Mouse (Mus musculus): ENCODE data around the gene Klf3.

GRCm38 (mm10) chr5:64821294-64821693 is 18.1 kb downstream of the Klf3 start:
- no peak for TF ChIP-seq CTCF (IDR thresholded peaks at IDR 0.05; ENCODE audit: extremely low read depth, insufficient read depth, insufficient read length, insufficient replicate concordance)
- TF ChIP-seq POLR2A (IDR thresholded peaks at IDR 0.05; ENCODE audit: low read depth, low read length), result no peak

All from spleen, adult 2 months (tissue).